Mouse (Mus musculus) stomach, embryonic 15.5 days (tissue): Measurements from ENCODE around the gene Skap2. TPM values are rescaled to one million over a fixed set of nuclear protein-coding genes. Genes with fewer than 3 reads are reported as not detected.

Experiments used
- ATAC-seq: fragments of 200-750 bp; cut with Nextera tagmentation; 2 replicates; pipeline ENCODE4 v1.8.0; 2017; ENCODE audit warnings: low read depth, moderate number of reproducible peaks, moderate TSS enrichment; ENCODE audit not compliant: insufficient read depth, low FRiP score
- H3K27ac ChIP-seq: fragments of 300-500 bp; sonication (generic); 2 replicates; pipeline ENCODE4 v1.5.1; 2015; ENCODE audit warnings: mild to moderate bottlenecking, inconsistent platforms
- H3K27me3 ChIP-seq: fragments of 300-500 bp; sonication (generic); replicated peaks from 2 replicates; pipeline ENCODE4 v1.6.1; 2015; ENCODE audit warnings: inconsistent platforms
- H3K36me3 ChIP-seq: fragments of 300-500 bp; sonication (generic); 2 replicates; pipeline ENCODE4 v1.6.1; 2015; ENCODE audit warnings: inconsistent platforms
- H3K4me1 ChIP-seq: fragments of 300-500 bp; sonication (generic); 2 replicates; pipeline ENCODE4 v1.6.1; 2015; ENCODE audit warnings: inconsistent platforms
- H3K4me2 ChIP-seq: fragments of 300-500 bp; sonication (generic); 2 replicates; pipeline ENCODE4 v1.6.1; 2015; ENCODE audit warnings: mild to moderate bottlenecking, inconsistent platforms
- H3K4me3 ChIP-seq: fragments of 300-500 bp; sonication (generic); replicated peaks from 2 replicates; pipeline ENCODE4 v1.5.1; 2015; ENCODE audit warnings: inconsistent platforms
- H3K9ac ChIP-seq: fragments of 300-500 bp; sonication (generic); 2 replicates; pipeline ENCODE4 v1.6.1; 2015; ENCODE audit warnings: inconsistent platforms
- H3K9me3 ChIP-seq: fragments of 300-500 bp; sonication (generic); 2 replicates; pipeline ENCODE4 v1.6.1; 2016; ENCODE audit warnings: inconsistent platforms
- WGBS: fragments of 180-500 bp; shearing (Covaris S2); methylation state at CpG from one replicate; pipeline ENCODE4 v1.1.7; 2015; 5-methylcytosine and 5-hydroxymethylcytosine counted together
- polyA plus RNA-seq: library from polyadenylated mRNA; unstranded; fragments of >200 nt; fragmentation: Nextera tagmentation; extraction: Ambion mirVana; gene quantifications from 2 replicates; pipeline ENCODE4 v1.2.1, GENCODE M21; 2015

Skap2 gene
- polyA plus RNA-seq, 1 experiment from 2014 or later, result 42.1 TPM

- 45% methylated on average over 4 of the region's 4 CpGs for WGBS
- H3K4me1 ChIP-seq, result no peaks in the 10 kb centered on the region
Observed at GRCm38 (mm10) chr6:51921831-51922230, 90.5 kb downstream of the Skap2 start.

GRCm38 (mm10) chr6:51908495-51908894 is 103.9 kb downstream of the Skap2 start:
- no peak overlapping the region for H3K9ac ChIP-seq
- no peaks in the 10 kb centered on the region for H3K9me3 ChIP-seq

More at GRCm38 (mm10) chr6:51921831-51922230, 90.5 kb downstream of the Skap2 start:
- Histone ChIP-seq H3K9ac (no peak overlapping the region), H3K4me3 (no peak overlapping the region), H3K27ac (no peak overlapping the region), H3K27me3 (no peaks in the 10 kb centered on the region), H3K4me2 (no peak overlapping the region), H3K9me3 (no peaks in the 10 kb centered on the region), H3K36me3 (no peaks in the 10 kb centered on the region)
- no peak for ATAC-seq

GRCm38 (mm10) chr6:51905659-51906058 is 106.7 kb downstream of the Skap2 start:
- H3K27ac ChIP-seq, result peak overlapping the region; percentile 68

More at GRCm38 (mm10) chr6:51908495-51908894, 103.9 kb downstream of the Skap2 start:
- no peak overlapping the region for H3K4me3 ChIP-seq
- no peak overlapping the region for H3K27ac ChIP-seq
- no peaks in the 10 kb centered on the region for H3K36me3 ChIP-seq
- no peak overlapping the region for H3K4me2 ChIP-seq
- ATAC-seq, result no peak
- peaks cover 4% of the 10 kb centered on the region; the same call in 1 of the 2 replicates for H3K4me1 ChIP-seq
- no peaks in the 10 kb centered on the region for H3K27me3 ChIP-seq

DNA sequence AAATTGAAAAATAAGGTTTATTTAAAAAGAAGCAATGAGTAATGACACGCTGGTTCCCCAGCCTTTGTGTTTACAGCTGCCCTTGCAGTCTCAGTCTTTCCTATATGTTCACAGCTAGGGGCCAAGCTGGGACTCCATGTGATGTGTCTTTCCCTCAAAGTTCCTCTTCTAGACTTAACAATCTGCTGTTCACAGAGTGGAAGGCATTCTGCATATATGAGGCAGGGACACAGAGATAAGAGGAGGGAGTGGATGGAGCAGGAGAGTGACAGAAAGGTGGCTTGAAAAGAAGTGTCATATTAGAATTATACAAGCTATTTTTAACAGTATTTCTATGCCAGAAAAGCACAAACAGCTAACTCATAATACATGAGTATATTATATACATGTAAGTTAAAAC is 110.8 kb downstream of the Skap2 start:
- ATAC-seq, result no peak
- no peaks in the 10 kb centered on the region for H3K36me3 ChIP-seq
- WGBS, result 64% methylated on average over 1 of the region's 1 CpGs

More at GRCm38 (mm10) chr6:51905659-51906058, 106.7 kb downstream of the Skap2 start:
- Histone ChIP-seq H3K4me1 (peaks cover 4% of the 10 kb centered on the region; the same call in 1 of the 2 replicates), H3K4me3 (no peak overlapping the region), H3K4me2 (no peak overlapping the region), H3K9ac (no peak overlapping the region), H3K27me3 (no peaks in the 10 kb centered on the region), H3K36me3 (no peaks in the 10 kb centered on the region), H3K9me3 (no peaks in the 10 kb centered on the region)
- WGBS, result 32% methylated on average over 4 of the region's 4 CpGs
- peak; percentile 58; the same call in 1 of the 2 replicates for ATAC-seq

DNA sequence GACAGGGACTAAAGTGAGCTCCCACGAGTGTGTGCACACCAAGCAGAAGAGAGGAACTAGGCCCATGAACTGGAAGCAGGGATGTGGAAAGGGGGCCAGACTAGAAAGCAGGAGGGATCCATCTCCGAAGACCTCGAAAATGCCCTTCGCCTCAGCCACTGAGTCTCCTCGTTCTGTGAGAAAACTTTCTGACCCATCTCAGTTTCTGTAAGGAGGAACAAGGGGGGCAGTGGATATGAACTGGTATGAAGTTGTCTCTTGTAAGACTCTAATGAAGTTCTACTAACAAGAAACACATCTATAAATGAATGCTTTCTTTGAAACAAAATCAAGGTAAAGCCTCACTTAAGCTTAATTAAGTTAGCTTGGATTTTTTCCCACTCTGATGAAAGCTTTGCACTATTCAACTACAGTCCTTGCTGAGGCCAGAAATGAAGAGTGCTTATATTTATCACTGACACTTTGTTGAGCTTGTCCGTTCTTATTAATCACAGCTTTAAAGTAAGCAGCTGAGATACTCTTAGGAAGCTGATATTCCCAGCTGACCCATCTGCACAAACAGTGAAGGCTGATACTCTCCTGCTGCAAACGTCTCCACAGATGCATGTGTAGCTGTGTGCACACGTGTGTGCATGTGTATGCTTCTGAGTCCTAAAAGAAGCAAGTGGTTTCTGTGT is 113.9 kb downstream of the Skap2 start:
- H3K4me3 ChIP-seq, result no peak overlapping the region
- ATAC-seq, result no peak
- no peaks in the 10 kb centered on the region for H3K36me3 ChIP-seq
- 52% methylated on average over 8 of the region's 8 CpGs for WGBS
- no peaks in the 10 kb centered on the region for H3K27me3 ChIP-seq
- H3K27ac ChIP-seq, result no peak overlapping the region
- H3K4me1 ChIP-seq, result 0 out of 2 replicates have a peak, but pooled peaks cover 5% of the 10 kb centered on the region
- H3K9me3 ChIP-seq, result no peaks in the 10 kb centered on the region
- no peak overlapping the region for H3K9ac ChIP-seq
- H3K4me2 ChIP-seq, result no peak overlapping the region

More for the DNA sequence above, 110.8 kb downstream of the Skap2 start:
- no peaks in the 10 kb centered on the region for H3K9me3 ChIP-seq
- no peak overlapping the region for H3K4me2 ChIP-seq
- no peak overlapping the region for H3K27ac ChIP-seq
- no peaks in the 10 kb centered on the region for H3K27me3 ChIP-seq
- no peak overlapping the region for H3K4me3 ChIP-seq
- H3K9ac ChIP-seq, result no peak overlapping the region
- H3K4me1 ChIP-seq, result peaks cover 9% of the 10 kb centered on the region; the same call in 1 of the 2 replicates

GRCm38 (mm10) chr6:51895753-51896152 is 116.6 kb downstream of the Skap2 start:
- 68% methylated on average over 3 of the region's 3 CpGs for WGBS
- no peak for ATAC-seq
- Histone ChIP-seq H3K4me1 (0 out of 2 replicates have a peak, but pooled peaks cover 8% of the 10 kb centered on the region), H3K27ac (no peak overlapping the region), H3K4me3 (no peak overlapping the region), H3K4me2 (no peak overlapping the region), H3K27me3 (no peaks in the 10 kb centered on the region), H3K36me3 (no peaks in the 10 kb centered on the region), H3K9ac (no peak overlapping the region), H3K9me3 (no peaks in the 10 kb centered on the region)

DNA sequence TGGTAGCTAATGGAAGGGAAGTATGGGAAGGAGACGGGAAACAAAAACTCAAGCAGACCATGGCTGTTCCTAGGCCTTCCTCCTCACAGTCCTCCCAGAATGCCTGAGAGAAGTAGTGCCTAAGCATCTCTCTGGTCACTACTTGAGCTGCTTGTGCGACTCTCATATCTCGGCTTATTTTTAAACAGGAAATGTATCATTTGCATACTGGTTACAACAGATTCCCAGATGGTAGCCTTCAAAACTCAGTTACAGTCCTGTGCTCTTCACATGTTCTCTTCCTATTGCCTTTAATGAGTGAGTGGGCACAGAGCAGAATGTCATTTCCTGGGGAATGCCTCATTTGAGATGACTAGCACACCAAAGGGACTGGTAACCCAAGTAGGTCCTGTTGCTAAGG is 117.6 kb downstream of the Skap2 start:
- Histone ChIP-seq H3K9me3 (no peaks in the 10 kb centered on the region), H3K9ac (no peak overlapping the region), H3K27ac (no peak overlapping the region), H3K4me1 (peaks cover 11% of the 10 kb centered on the region; the same call in 1 of the 2 replicates), H3K4me2 (no peak overlapping the region), H3K36me3 (no peaks in the 10 kb centered on the region), H3K27me3 (no peaks in the 10 kb centered on the region), H3K4me3 (no peak overlapping the region)
- WGBS, result 64% methylated on average over 3 of the region's 3 CpGs
- no peak for ATAC-seq

DNA sequence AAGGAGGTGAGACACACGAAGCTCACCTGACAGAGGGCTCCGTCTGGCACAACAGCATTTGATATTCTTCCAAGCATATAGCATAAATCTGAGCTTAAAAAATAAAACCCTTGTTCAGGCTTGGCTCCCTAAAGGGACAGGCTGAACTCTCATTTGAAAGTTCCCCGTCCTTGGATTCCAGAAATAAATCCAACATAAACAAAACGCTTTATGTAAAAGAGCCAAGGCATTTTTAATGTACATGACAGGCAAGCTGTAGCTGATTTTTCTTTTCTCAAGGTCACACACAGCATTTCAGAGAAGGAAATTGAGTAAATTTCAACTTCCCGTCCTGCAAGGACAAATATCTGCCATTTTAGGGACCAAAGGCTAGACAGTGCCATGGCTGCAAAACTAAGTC is 122.0 kb downstream of the Skap2 start:
- no peak for ATAC-seq
- no peaks in the 10 kb centered on the region for H3K36me3 ChIP-seq
- 36% methylated on average over 5 of the region's 5 CpGs for WGBS
- peak overlapping the region; percentile 9; the same call in 1 of the 2 replicates for H3K4me2 ChIP-seq
- peak overlapping the region; percentile 42 for H3K27ac ChIP-seq
- no peak overlapping the region for H3K9ac ChIP-seq
- peaks cover 19% of the 10 kb centered on the region for H3K4me1 ChIP-seq
- no peaks in the 10 kb centered on the region for H3K27me3 ChIP-seq
- no peak overlapping the region for H3K4me3 ChIP-seq
- H3K9me3 ChIP-seq, result no peaks in the 10 kb centered on the region

DNA sequence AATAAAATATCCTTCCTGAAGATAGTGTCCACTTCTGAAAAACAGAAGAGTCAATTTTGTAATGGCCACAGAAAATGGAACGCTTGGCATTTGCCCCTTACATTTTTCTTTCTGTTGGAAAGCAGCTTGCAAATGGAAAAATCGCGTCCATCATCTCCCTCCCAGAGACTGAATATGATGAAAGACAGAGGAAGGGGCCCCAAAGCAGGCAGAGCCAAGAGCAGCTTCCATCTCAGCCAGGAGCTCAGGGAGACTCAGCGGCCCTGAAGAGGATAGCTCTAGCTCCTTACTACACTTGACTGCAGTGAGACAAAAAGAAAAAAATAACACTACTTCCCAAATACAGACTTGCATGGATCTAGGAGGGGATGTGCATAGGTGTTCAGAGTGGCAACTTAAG is 122.5 kb downstream of the Skap2 start:
- peak overlapping the region; percentile 42 for H3K27ac ChIP-seq
- no peaks in the 10 kb centered on the region for H3K36me3 ChIP-seq
- no peaks in the 10 kb centered on the region for H3K9me3 ChIP-seq
- ATAC-seq, result no peak
- H3K9ac ChIP-seq, result no peak overlapping the region
- H3K4me3 ChIP-seq, result no peak overlapping the region
- 36% methylated on average over 4 of the region's 4 CpGs for WGBS
- peaks cover 19% of the 10 kb centered on the region for H3K4me1 ChIP-seq
- H3K27me3 ChIP-seq, result no peaks in the 10 kb centered on the region
- H3K4me2 ChIP-seq, result peak overlapping the region; percentile 9; the same call in 1 of the 2 replicates

DNA sequence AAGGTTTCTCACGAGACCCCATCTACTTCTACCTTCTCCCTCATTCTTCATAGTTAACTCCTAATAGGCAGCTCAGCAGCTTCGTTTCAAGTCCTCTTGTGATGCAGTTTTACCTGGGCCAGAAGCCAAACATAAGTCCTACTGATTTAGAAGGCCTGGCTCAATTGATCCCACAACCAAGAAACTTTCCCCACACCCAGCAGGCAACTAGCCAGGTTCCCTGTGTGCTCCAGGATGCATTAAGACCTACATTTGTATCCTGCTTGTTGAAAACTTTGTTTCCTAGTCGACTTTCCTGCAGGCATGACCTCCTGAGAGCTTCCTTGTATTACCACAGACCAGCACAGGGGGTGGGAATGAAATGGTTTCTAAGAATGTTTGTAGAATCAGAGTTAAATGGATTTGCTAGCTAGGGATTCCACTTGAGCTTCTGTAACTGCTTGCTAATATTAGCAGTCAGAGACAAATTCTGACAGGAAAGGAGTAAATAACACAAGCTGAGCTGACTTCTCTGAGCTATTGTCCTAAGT is 125.4 kb downstream of the Skap2 start:
- ATAC-seq, result no peak; the same call in 1 of the 2 replicates
- Histone ChIP-seq H3K9ac (no peak overlapping the region), H3K27ac (peak overlapping the region; percentile 60; the same call in 1 of the 2 replicates)

DNA sequence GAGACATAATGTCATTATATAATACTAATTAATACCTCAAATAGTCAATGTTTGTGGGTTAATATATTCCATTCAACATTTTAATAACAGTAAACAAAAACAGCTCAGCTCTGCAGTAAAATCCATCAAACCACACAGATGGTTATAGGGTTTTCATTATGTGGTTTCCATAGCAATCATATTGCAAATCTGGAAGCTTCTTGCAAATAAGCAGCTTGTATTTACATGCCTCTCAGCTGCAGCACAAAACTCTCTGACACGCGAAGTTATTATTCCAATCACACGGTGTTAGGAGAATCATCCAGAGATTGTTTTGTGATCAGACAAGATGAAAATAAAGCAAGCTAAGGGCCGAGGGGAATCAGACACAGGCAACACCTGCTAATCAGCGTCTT is 129.5 kb downstream of the Skap2 start:
- Histone ChIP-seq H3K4me2 (no peak overlapping the region), H3K4me3 (no peak overlapping the region), H3K9ac (no peak overlapping the region), H3K9me3 (no peaks in the 10 kb centered on the region), H3K27me3 (no peaks in the 10 kb centered on the region), H3K36me3 (no peaks in the 10 kb centered on the region), H3K27ac (no peak overlapping the region), H3K4me1 (peaks cover 21% of the 10 kb centered on the region)
- WGBS, result 75% methylated on average over 5 of the region's 5 CpGs
- no peak for ATAC-seq

More for the DNA sequence above, 125.4 kb downstream of the Skap2 start:
- Histone ChIP-seq H3K27me3 (no peaks in the 10 kb centered on the region), H3K4me3 (no peak overlapping the region), H3K4me2 (no peak overlapping the region), H3K36me3 (no peaks in the 10 kb centered on the region), H3K9me3 (no peaks in the 10 kb centered on the region), H3K4me1 (peaks cover 19% of the 10 kb centered on the region)
- whole genome bisulfite sequencing, result 23% methylated on average over 3 of the region's 3 CpGs

DNA sequence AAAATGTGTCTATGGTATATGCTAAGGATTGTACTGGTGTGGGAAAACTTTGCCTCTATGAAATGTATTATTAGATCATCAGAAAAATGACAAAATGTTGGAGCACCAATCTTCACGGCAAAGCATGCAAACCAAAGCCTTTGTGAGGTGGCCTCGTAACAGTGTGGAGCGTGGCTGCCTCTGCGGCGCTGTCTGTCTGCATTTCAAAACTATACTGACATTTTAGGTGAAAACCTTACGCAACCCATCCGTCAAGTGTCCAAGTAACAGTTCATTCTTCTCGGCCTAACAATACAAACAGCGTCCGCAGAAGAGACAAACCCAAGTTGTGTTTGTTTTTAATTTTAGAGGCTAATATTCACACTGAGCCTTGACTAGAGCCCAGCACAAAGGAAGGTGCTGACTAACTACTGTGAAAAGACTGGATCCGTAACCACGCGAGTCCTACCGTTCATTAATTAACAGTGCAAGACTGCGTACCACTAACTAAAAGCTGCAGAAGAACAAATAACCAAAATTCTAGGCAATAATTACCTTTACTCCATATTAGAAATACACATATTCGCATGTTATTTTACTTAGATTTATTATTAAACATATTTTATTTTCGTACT is 130.0 kb downstream of the Skap2 start:
- H3K4me2 ChIP-seq, result no peak overlapping the region
- 71% methylated on average over 17 of the region's 17 CpGs for WGBS
- no peak overlapping the region for H3K4me3 ChIP-seq
- H3K27ac ChIP-seq, result peak overlapping the region; percentile 37; the same call in 1 of the 2 replicates
- no peak overlapping the region for H3K9ac ChIP-seq
- no peaks in the 10 kb centered on the region for H3K27me3 ChIP-seq
- no peaks in the 10 kb centered on the region for H3K9me3 ChIP-seq
- H3K36me3 ChIP-seq, result no peaks in the 10 kb centered on the region
- ATAC-seq, result no peak
- H3K4me1 ChIP-seq, result peaks cover 18% of the 10 kb centered on the region; the same call in 1 of the 2 replicates
